Mouse (Mus musculus) myocyte (in vitro differentiated cells): ENCODE data around the gene Topbp1.

Experiments used
- CEBPB ChIP-seq: IDR thresholded peaks from 2 replicates; pipeline ENCODE4 v1.6.1; 2011; ENCODE audit warnings: mild to moderate bottlenecking, moderate library complexity; ENCODE audit not compliant: poor library complexity, insufficient read depth, severe bottlenecking
- MAX ChIP-seq: IDR thresholded peaks from one replicate; pipeline ENCODE4 v1.6.1; 2011; ENCODE audit warnings: low read depth, mild to moderate bottlenecking, control low read depth
- MYOD1 ChIP-seq, 3 experiments: IDR thresholded peaks; one replicate each; pipeline ENCODE4 v1.6.1; 2011; ENCODE audit warnings: control low read depth in 2 of 3, low read depth in 2 of 3, mild to moderate bottlenecking in 2 of 3, moderate library complexity in 1 of 3; ENCODE audit not compliant: insufficient read length in 2 of 3, control insufficient read depth in 1 of 3
- MYOG ChIP-seq, 3 experiments: IDR thresholded peaks; one replicate each; pipeline ENCODE4 v1.6.1; 2011; ENCODE audit warnings: control low read depth in 2 of 3, low read depth in 2 of 3, mild to moderate bottlenecking in 2 of 3; ENCODE audit not compliant: insufficient read length in 2 of 3, control insufficient read depth in 1 of 3, insufficient read depth in 1 of 3
- POLR2A ChIP-seq: IDR thresholded peaks from one replicate; pipeline ENCODE4 v1.6.1; 2011; ENCODE audit warnings: low read depth, mild to moderate bottlenecking, control low read depth, moderate library complexity; ENCODE audit not compliant: insufficient read length
- POLR2AphosphoS2 ChIP-seq: IDR thresholded peaks from one replicate; pipeline ENCODE4 v1.6.1; 2011; ENCODE audit warnings: low read depth, control low read depth; ENCODE audit not compliant: insufficient read length
- TCF12 ChIP-seq: IDR thresholded peaks from one replicate; pipeline ENCODE4 v1.6.1; 2011; ENCODE audit warnings: mild to moderate bottlenecking, control low read depth; ENCODE audit not compliant: poor library complexity, insufficient read depth, severe bottlenecking
- TCF3 ChIP-seq: IDR thresholded peaks from one replicate; pipeline ENCODE4 v1.6.1; 2011; ENCODE audit warnings: low read depth, control low read depth; ENCODE audit not compliant: insufficient read length
- USF1 ChIP-seq: IDR thresholded peaks from one replicate; pipeline ENCODE4 v1.6.1; 2011; ENCODE audit warnings: low read depth, mild to moderate bottlenecking, control low read depth, moderate library complexity

GRCm38 (mm10) chr9:103357893-103358292 lies 52.9 kb downstream of the Topbp1 start:
- no peak for TF ChIP-seq TCF3
- TF ChIP-seq POLR2A: no peak
- TF ChIP-seq USF1: no peak
- TF ChIP-seq POLR2AphosphoS2: no peak
- no peak for TF ChIP-seq MAX
- TF ChIP-seq TCF12: no peak
- no peak for TF ChIP-seq MYOD1 (IDR thresholded peaks at IDR 0.05; ENCODE audit: control insufficient read depth in 1 of 3, insufficient read length in 2 of 3, low read depth in 2 of 3)
- no peak for TF ChIP-seq CEBPB
- TF ChIP-seq MYOG (IDR thresholded peaks at IDR 0.05; ENCODE audit: control insufficient read depth in 1 of 3, insufficient read depth in 1 of 3, insufficient read length in 2 of 3, low read depth in 2 of 3): no peak
